Mouse (Mus musculus): ENCODE results near the gene Krt12.

- TF ChIP-seq CTCF (conservative IDR thresholded peaks at IDR 0.05; ENCODE audit: insufficient read depth, insufficient read length, low read depth, low read length) (no peak), POLR2A (IDR thresholded peaks at IDR 0.05; ENCODE audit: low read depth, low read length) (no peak)
Observed at GRCm38 (mm10) chr11:99396661-99397060, 25.4 kb downstream of the Krt12 start.

All from kidney, adult 2 months (tissue).